Comparison of ENCODE assay signal across 8 mouse cellular contexts in genomic region chrX:12155068-12155840, GRCm38 (mm10). TPM values are rescaled to one million over a fixed set of nuclear protein-coding genes. Genes with fewer than 3 reads are reported as not detected.
DNase-seq lines count a peak whose midpoint lies in the region; ATAC-seq and TF ChIP-seq lines count a peak whose summit lies in the region.

No protein-coding gene starts in this region.

- no peak for TF ChIP-seq RAD21 in MEL (IDR thresholded peaks at IDR 0.05; ENCODE audit: low read depth, low read length)

- no peak for TF ChIP-seq CTCF in MEL (IDR thresholded peaks at IDR 0.05 in 2 of 3, conservative IDR thresholded peaks at IDR 0.05 in 1 of 3; ENCODE audit: control insufficient read depth in 1 of 3, insufficient read depth in 1 of 3, low read depth in 2 of 3, low read length in 3 of 3, poor library complexity in 1 of 3, severe bottlenecking in 1 of 3)

- WGBS in heart, embryonic 14.5 days, result 15% methylated on average over 29 of the region's 30 CpGs
- 6% methylated on average over 29 of the region's 30 CpGs for WGBS in hindbrain, embryonic 11.5 days
- 6% methylated on average over 30 of the region's 30 CpGs for WGBS in midbrain, embryonic 11.5 days

- DNase-seq in heart, adult 18-20 months, result no peak
- DNase-seq in MEL (ENCODE audit: low read depth, low spot score), result no peak
- peak; percentile 28 for DNase-seq in hindbrain, embryonic 11.5 days (ENCODE audit: low spot score)
- DNase-seq in midbrain, embryonic 11.5 days (ENCODE audit: low spot score, missing footprints), result peak; percentile 91
- DNase-seq in cerebellum, postnatal 10 days, result no peak
- DNase-seq in right cerebral cortex, postnatal 4 days, result no peak
- no peak for DNase-seq in gastrocnemius, postnatal 10 days

- peaks cover 29 to 41% of the 10 kb centered on the region in 2 experiments for H3K4me1 ChIP-seq in heart, embryonic 14.5 days (ENCODE audit: control insufficient read depth in 2 of 2, insufficient read depth in 2 of 2, low read length in 2 of 2)
- peaks cover 0 to 13% of the 10 kb centered on the region in 2 experiments; a peak in 2 of 4 replicates for H3K4me1 ChIP-seq in MEL (ENCODE audit: control insufficient read depth in 1 of 2, insufficient read depth in 2 of 2, low read length in 2 of 2)
- 0 out of 2 replicates have a peak, but pooled peaks cover 6% of the 10 kb centered on the region for H3K4me1 ChIP-seq in hindbrain, embryonic 11.5 days (replicated peaks; ENCODE audit: control insufficient read depth, insufficient read depth, low read length)
- H3K4me1 ChIP-seq in midbrain, embryonic 11.5 days (ENCODE audit: control insufficient read depth, insufficient read depth, low read length), result peaks cover 20% of the 10 kb centered on the region

- peak overlapping the region; percentile 63 for H3K4me2 ChIP-seq in heart, embryonic 14.5 days (ENCODE audit: low read length)
- peak overlapping the region; percentile 34 for H3K4me2 ChIP-seq in hindbrain, embryonic 11.5 days (replicated peaks; ENCODE audit: low read depth, low read length)
- peak overlapping the region; percentile 36 for H3K4me2 ChIP-seq in midbrain, embryonic 11.5 days

- H3K36me3 ChIP-seq in heart, embryonic 14.5 days (ENCODE audit: control insufficient read depth, insufficient read depth, low read length), result no peaks in the 10 kb centered on the region
- no peaks in the 10 kb centered on the region for H3K36me3 ChIP-seq in MEL (ENCODE audit: control insufficient read depth in 1 of 2, insufficient read depth in 2 of 2, low read length in 2 of 2)
- no peaks in the 10 kb centered on the region for H3K36me3 ChIP-seq in hindbrain, embryonic 11.5 days (ENCODE audit: control insufficient read depth, insufficient read depth, low read length)
- no peaks in the 10 kb centered on the region for H3K36me3 ChIP-seq in midbrain, embryonic 11.5 days (ENCODE audit: control insufficient read depth, insufficient read depth, low read length)

- no peak for ATAC-seq in heart, embryonic 14.5 days (ENCODE audit: insufficient number of reproducible peaks, insufficient read depth, low FRiP score, low read depth)
- ATAC-seq in hindbrain, embryonic 11.5 days (ENCODE audit: low FRiP score), result no peak
- ATAC-seq in midbrain, embryonic 11.5 days (ENCODE audit: low FRiP score), result no peak

- no peak for TF ChIP-seq EP300 in MEL (IDR thresholded peaks at IDR 0.05; ENCODE audit: low read depth in 1 of 2, low read length in 2 of 2)

- peak overlapping the region in 1 of 2 experiments; percentile 30; a peak in 2 of 4 replicates for H3K27ac ChIP-seq in heart, embryonic 14.5 days (replicated peaks in 1 of 2; ENCODE audit: control insufficient read depth in 1 of 2, insufficient read depth in 1 of 2, low read depth in 2 of 2, low read length in 2 of 2)
- peak overlapping the region; percentile 52; the same call in 1 of the 2 replicates for H3K27ac ChIP-seq in MEL (ENCODE audit: control insufficient read depth, low read depth, low read length)
- H3K27ac ChIP-seq in hindbrain, embryonic 11.5 days (ENCODE audit: low read depth, low read length), result no peak overlapping the region
- no peak overlapping the region for H3K27ac ChIP-seq in midbrain, embryonic 11.5 days (ENCODE audit: low read depth, low read length)

- H3K9ac ChIP-seq in heart, embryonic 14.5 days (ENCODE audit: low read length), result peak overlapping the region; percentile 70
- peak overlapping the region; percentile 74 for H3K9ac ChIP-seq in MEL (ENCODE audit: control insufficient read depth, low read depth, low read length, poor library complexity, severe bottlenecking)
- 0 out of 2 replicates have a peak overlapping the region, but pooled peaks have one; percentile 11 for H3K9ac ChIP-seq in hindbrain, embryonic 11.5 days (ENCODE audit: low read depth, low read length)
- H3K9ac ChIP-seq in midbrain, embryonic 11.5 days (ENCODE audit: low read length), result no peak overlapping the region; the same call in 1 of the 2 replicates

- peaks cover 23% of the 10 kb centered on the region for H3K27me3 ChIP-seq in heart, embryonic 14.5 days (ENCODE audit: control insufficient read depth, insufficient read depth, low read length)
- no peaks in the 10 kb centered on the region for H3K27me3 ChIP-seq in MEL (ENCODE audit: control insufficient read depth in 1 of 2, insufficient read depth in 2 of 2, low read length in 2 of 2)
- H3K27me3 ChIP-seq in hindbrain, embryonic 11.5 days (ENCODE audit: control insufficient read depth, insufficient read depth, low read length), result peaks cover 79% of the 10 kb centered on the region
- peaks cover 88% of the 10 kb centered on the region for H3K27me3 ChIP-seq in midbrain, embryonic 11.5 days (ENCODE audit: control insufficient read depth, insufficient read depth, low read length)

- TF ChIP-seq POLR2A in MEL (IDR thresholded peaks at IDR 0.05; ENCODE audit: control insufficient read depth in 1 of 2, insufficient read depth in 1 of 2, low read depth in 1 of 2, low read length in 2 of 2, poor library complexity in 1 of 2), result no peak

- peak overlapping the region; percentile 30 to 32 for H3K4me3 ChIP-seq in heart, embryonic 14.5 days (ENCODE audit: control insufficient read depth in 1 of 2, insufficient read depth in 1 of 2, low read depth in 1 of 2, low read length in 2 of 2)
- H3K4me3 ChIP-seq in MEL (ENCODE audit: control insufficient read depth in 1 of 2, insufficient read depth in 1 of 2, low read depth in 2 of 2, low read length in 2 of 2), result peak overlapping the region; percentile 50 to 55; a peak in 3 of 4 replicates
- H3K4me3 ChIP-seq in hindbrain, embryonic 11.5 days (ENCODE audit: low read depth, low read length), result peak overlapping the region; percentile 6; the same call in 1 of the 2 replicates
- H3K4me3 ChIP-seq in midbrain, embryonic 11.5 days (ENCODE audit: low read depth, low read length), result 0 out of 2 replicates have a peak overlapping the region, but pooled peaks have one; percentile 5

- no peaks in the 10 kb centered on the region for H3K79me2 ChIP-seq in MEL (ENCODE audit: control insufficient read depth, insufficient read depth, low read length, poor library complexity)

- no peaks in the 10 kb centered on the region for H3K9me3 ChIP-seq in heart, embryonic 14.5 days (ENCODE audit: control insufficient read depth, low read length)
- H3K9me3 ChIP-seq in MEL (replicated peaks; ENCODE audit: insufficient read depth, low read length), result no peaks in the 10 kb centered on the region
- H3K9me3 ChIP-seq in hindbrain, embryonic 11.5 days (ENCODE audit: control insufficient read depth, low read length), result no peaks in the 10 kb centered on the region
- H3K9me3 ChIP-seq in midbrain, embryonic 11.5 days (ENCODE audit: control insufficient read depth, low read length), result no peaks in the 10 kb centered on the region

TF ChIP-seq in MEL, 35 proteins besides CTCF, POLR2A, EP300 and RAD21:
- no peak for TF ChIP-seq HCFC1 (IDR thresholded peaks at IDR 0.05; ENCODE audit: low read depth, low read length)
- no peak for TF ChIP-seq E2F4 (IDR thresholded peaks at IDR 0.05; ENCODE audit: borderline replicate concordance, low read depth, low read length)
- TF ChIP-seq MXI1 (IDR thresholded peaks at IDR 0.05; ENCODE audit: low read depth, low read length), result no peak
- TF ChIP-seq ZC3H11A (IDR thresholded peaks at IDR 0.05; ENCODE audit: low read depth, low read length), result no peak
- no peak for TF ChIP-seq NELFE (IDR thresholded peaks at IDR 0.05; ENCODE audit: low read depth, low read length)
- no peak for TF ChIP-seq TAL1 (IDR thresholded peaks at IDR 0.05; ENCODE audit: low read length)
- no peak for TF ChIP-seq TBP (IDR thresholded peaks at IDR 0.05; ENCODE audit: low read depth, low read length)
- TF ChIP-seq GATA1 (IDR thresholded peaks at IDR 0.05; ENCODE audit: low read depth, low read length), result no peak
- TF ChIP-seq ETS1 (IDR thresholded peaks at IDR 0.05; ENCODE audit: low read depth, low read length), result no peak
- TF ChIP-seq MAX (IDR thresholded peaks at IDR 0.05; ENCODE audit: low read length), result no peak

RNA-seq across cellular contexts. Expression of gene Bcor, which starts 4.9 kb away (rescaled TPM):
- 17.0 and 17.7 TPM in 2 replicates for polyA plus RNA-seq in heart, embryonic 14.5 days (2014; fragmentation: Nextera tagmentation; extraction: Ambion mirVana)
- 10 to 100 TPM; 16.7 to 20.5 TPM for total RNA-seq in heart, adult 18-20 months (2021)
- 61.6 and 72.2 TPM in 2 replicates for total RNA-seq in MEL (2012; rRNA removed)
- polyA plus RNA-seq in MEL (2012; ENCODE audit: insufficient read depth in 1 of 2, insufficient read length in 2 of 2, low read depth in 1 of 2, low replicate concordance in 2 of 2, missing spikeins in 1 of 2), result 10 to 100 TPM; 44.6 to 88.7 TPM
- 23.1 and 24.6 TPM in 2 replicates for polyA plus RNA-seq in hindbrain, embryonic 11.5 days (2014; fragmentation: Nextera tagmentation; extraction: Ambion mirVana)
- polyA plus RNA-seq in midbrain, embryonic 11.5 days (2014; fragmentation: Nextera tagmentation; extraction: Ambion mirVana), result 26.3 and 27.7 TPM in 2 replicates
- total RNA-seq in gastrocnemius, postnatal 10 days (2021), result 10 to 100 TPM; 20.6 to 28.0 TPM

Comparison
In these comparisons a context has a peak if more than half of its experiments do, and no peak if none do; other contexts are left out.
1. DNase-seq: peak in hindbrain, embryonic 11.5 days (single experiment) and midbrain, embryonic 11.5 days (single experiment); none in heart, adult 18-20 months (0 of 2), MEL (single experiment), cerebellum, postnatal 10 days (0 of 2), right cerebral cortex, postnatal 4 days (single experiment) and gastrocnemius, postnatal 10 days (single experiment).
2. Peak in every context shown above with its lines, with median percentiles within 50 percentile points of each other: H3K4me2 ChIP-seq and H3K4me3 ChIP-seq.